ENCODE assay signal across 8 mouse cellular contexts in the genomic region with DNA sequence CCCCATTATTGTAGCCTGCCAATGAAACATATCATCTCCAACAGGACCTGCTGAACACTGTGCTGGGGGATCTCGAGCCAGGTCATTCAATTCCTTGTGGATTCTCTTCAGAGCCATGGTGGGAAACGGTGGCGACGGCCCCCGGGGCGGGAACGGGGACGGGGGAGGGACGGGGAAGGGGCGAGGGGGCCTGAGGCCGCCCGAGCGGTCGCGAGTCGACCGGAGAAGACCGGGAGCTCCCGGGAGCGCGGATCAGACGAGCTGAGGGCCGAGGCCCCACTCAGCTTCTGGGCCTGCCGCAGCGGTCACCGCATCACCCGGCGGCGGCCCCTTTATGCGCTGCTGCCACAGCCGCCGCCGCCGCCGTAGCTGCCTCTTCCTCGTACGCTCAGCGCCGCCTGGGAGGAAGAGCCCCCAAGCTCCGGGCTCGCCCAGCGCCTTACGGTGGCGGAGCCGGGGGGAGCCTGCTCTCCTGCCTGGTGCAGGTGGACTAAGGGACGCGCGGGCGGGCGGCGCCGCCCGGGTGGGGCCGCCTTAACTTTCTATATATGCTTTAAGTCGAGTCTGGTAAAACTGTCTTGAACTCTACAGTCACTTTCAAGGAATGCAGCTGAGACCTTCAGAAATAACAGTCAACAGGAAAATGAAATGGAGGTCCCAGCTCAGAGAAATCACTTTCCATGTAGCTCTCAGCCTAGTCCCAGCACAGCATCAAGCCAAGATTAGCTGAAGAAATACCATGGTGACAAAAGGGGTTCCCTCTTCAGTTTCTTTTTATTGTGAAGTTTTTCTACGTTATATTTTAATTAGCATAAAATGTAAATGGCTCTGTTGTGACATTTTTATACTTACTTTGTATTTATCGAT.
DNase-seq lines count a peak whose midpoint lies in the region; ATAC-seq and TF ChIP-seq lines count a peak whose summit lies in the region.
"Not testable (repeated sequence)": the region's sequence is repeated elsewhere in the genome, so short reads cannot be mapped to it uniquely, and the experiment has no call there.

No protein-coding gene starts in this region.

- ATAC-seq in frontal cortex, adult (ENCODE audit: low TSS enrichment) = peak; percentile 99

- H3K4me1 ChIP-seq in hindbrain, embryonic 10.5 days (replicated peaks); lung, adult 2 months (ENCODE audit: control insufficient read depth, insufficient read depth, low read length): not testable (repeated sequence)

- H3K27ac ChIP-seq in hindbrain, embryonic 10.5 days = peak overlapping the region; percentile 84

- not testable (repeated sequence) for TF ChIP-seq POLR2A in lung, adult 2 months (IDR thresholded peaks at IDR 0.05; ENCODE audit: borderline replicate concordance, extremely low read depth, low read depth, low read length)

- 4% methylated on average over 42 of the region's 57 CpGs for WGBS in hindbrain, embryonic 10.5 days
- 5% methylated on average over 56 of the region's 57 CpGs for WGBS in lung, adult 2 months

- peaks cover 12% of the 10 kb centered on the region; the same call in 1 of the 2 replicates for H3K27me3 ChIP-seq in hindbrain, embryonic 10.5 days (ENCODE audit: insufficient read depth, poor library complexity, severe bottlenecking)

- H3K4me3 ChIP-seq in hindbrain, embryonic 10.5 days = peak overlapping the region; percentile 56
- H3K4me3 ChIP-seq in lung, adult 2 months (replicated peaks; ENCODE audit: extremely low read depth, low read depth, low read length) = not testable (repeated sequence)

- DNase-seq in adrenal gland, adult (ENCODE audit: inconsistent age in 2 of 2, low spot score in 1 of 2) = peak; percentile 11 to 41
- peak; percentile 15 for DNase-seq in embryo, embryonic 10 days (ENCODE audit: low spot score)
- DNase-seq in hindbrain, embryonic 10.5 days (ENCODE audit: low spot score) = peak; percentile 39
- DNase-seq in kidney, postnatal 4 days = peak; percentile 28 to 57
- peak; percentile 9 for DNase-seq in lung, adult 2 months
- DNase-seq in neural tube, embryonic 10.5 days (ENCODE audit: extremely low spot score, low spot score) = peak; percentile 53
- DNase-seq in testis, postnatal 14 days (ENCODE audit: low spot score) = peak; percentile 11

- not testable (repeated sequence) for H3K9me3 ChIP-seq in hindbrain, embryonic 10.5 days

- TF ChIP-seq CTCF in lung, adult 2 months (IDR thresholded peaks at IDR 0.05; ENCODE audit: insufficient read depth, low read length) = not testable (repeated sequence)

- H3K36me3 ChIP-seq in hindbrain, embryonic 10.5 days = not testable (repeated sequence)
